22 mouse cellular contexts compared by ENCODE assay signal in the genomic region with DNA sequence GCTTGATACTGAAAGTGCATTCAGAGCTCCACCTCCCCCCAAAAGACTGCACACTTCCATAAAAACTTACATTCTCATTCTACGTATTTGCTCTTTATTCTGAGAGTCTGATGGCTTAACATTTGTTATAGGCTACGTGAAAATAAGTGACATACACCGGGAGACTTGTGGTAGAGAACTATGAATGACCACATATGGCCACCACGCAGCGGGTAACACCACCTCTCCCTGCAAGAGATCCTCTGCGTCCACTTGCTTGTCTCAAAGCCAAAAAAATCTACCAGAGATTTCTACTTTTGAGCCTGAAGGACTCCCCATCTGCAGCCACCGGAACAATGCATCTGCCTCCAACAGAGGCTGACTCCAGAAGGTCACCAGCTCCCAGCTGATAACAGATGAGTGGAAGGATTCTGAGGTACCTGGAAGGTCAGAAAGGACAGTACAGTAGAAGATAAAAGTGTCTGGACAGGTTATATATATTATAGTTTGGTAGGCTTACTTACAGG. TPM values are rescaled to one million over a fixed set of nuclear protein-coding genes. Genes with fewer than 3 reads are reported as not detected.
DNase-seq lines count a peak whose midpoint lies in the region; ATAC-seq and TF ChIP-seq lines count a peak whose summit lies in the region.
"Had no signal": no experiment of that assay in that cellular context is flagged by ENCODE, and none has a peak within 500 bp of the region (broad histone marks: within the 10 kb centered on the region; RNA-seq: fewer than 3 reads in every experiment).

No protein-coding gene starts in this region.

- no peaks in the 10 kb centered on the region for H3K4me1 ChIP-seq in intestine, postnatal 0 days (replicated peaks; ENCODE audit: control insufficient read depth, insufficient read depth, low read length)
- peaks cover 9% of the 10 kb centered on the region for H3K4me1 ChIP-seq in intestine, embryonic 15.5 days (replicated peaks)
- H3K4me1 ChIP-seq in lung, embryonic 15.5 days, result peaks cover 17% of the 10 kb centered on the region
- H3K4me1 ChIP-seq in lung, postnatal 0 days (ENCODE audit: insufficient read depth, low read depth, low read length), result no peaks in the 10 kb centered on the region
- peaks cover 24% of the 10 kb centered on the region for H3K4me1 ChIP-seq in small intestine, adult 2 months (ENCODE audit: control insufficient read depth, insufficient read depth, insufficient read length, low read length)

- TF ChIP-seq POLR2A in small intestine, adult 2 months (IDR thresholded peaks at IDR 0.05; ENCODE audit: low read depth, low read length), result no peak

- no peak overlapping the region for H3K4me3 ChIP-seq in intestine, postnatal 0 days (ENCODE audit: low read depth, low read length)
- H3K4me3 ChIP-seq in intestine, embryonic 15.5 days (replicated peaks), result no peak overlapping the region
- H3K4me3 ChIP-seq in lung, embryonic 15.5 days, result no peak overlapping the region
- H3K4me3 ChIP-seq in lung, postnatal 0 days (ENCODE audit: low read depth, low read length), result no peak overlapping the region
- H3K4me3 ChIP-seq in small intestine, adult 2 months (ENCODE audit: low read depth, low read length), result peak overlapping the region; percentile 39; the same call in 1 of the 2 replicates
- H3K4me3 ChIP-seq: embryonic facial prominence, embryonic 10.5 days; embryonic facial prominence, embryonic 12.5 days; forebrain, embryonic 13.5 days; forebrain, embryonic 15.5 days had no signal

- no peak for ATAC-seq in intestine, postnatal 0 days
- ATAC-seq in intestine, embryonic 15.5 days, result no peak
- ATAC-seq in lung, embryonic 15.5 days (ENCODE audit: borderline replicate concordance, extremely low read depth, low FRiP score, low TSS enrichment), result no peak
- ATAC-seq in lung, postnatal 0 days, result no peak
- ATAC-seq: forebrain, embryonic 13.5 days; forebrain, embryonic 15.5 days; Patski had no signal

- 0 out of 2 replicates have a peak overlapping the region, but pooled peaks have one; percentile 9 for H3K4me2 ChIP-seq in intestine, postnatal 0 days (replicated peaks; ENCODE audit: low read depth)
- no peak overlapping the region for H3K4me2 ChIP-seq in intestine, embryonic 15.5 days (replicated peaks)
- peak overlapping the region; percentile 35 for H3K4me2 ChIP-seq in lung, embryonic 15.5 days
- H3K4me2 ChIP-seq in lung, postnatal 0 days (replicated peaks; ENCODE audit: low read depth, low read length), result peak overlapping the region; percentile 27
- H3K4me2 ChIP-seq: embryonic facial prominence, embryonic 12.5 days; forebrain, embryonic 13.5 days; forebrain, embryonic 15.5 days had no signal

- H3K9ac ChIP-seq in intestine, postnatal 0 days (ENCODE audit: low read depth, low read length), result no peak overlapping the region
- no peak overlapping the region for H3K9ac ChIP-seq in intestine, embryonic 15.5 days
- H3K9ac ChIP-seq in lung, embryonic 15.5 days, result no peak overlapping the region
- H3K9ac ChIP-seq in lung, postnatal 0 days (replicated peaks; ENCODE audit: low read depth), result no peak overlapping the region
- H3K9ac ChIP-seq: embryonic facial prominence, embryonic 12.5 days; forebrain, embryonic 13.5 days; forebrain, embryonic 15.5 days had no signal

- no peak for TF ChIP-seq EP300 in lung, postnatal 0 days (IDR thresholded peaks at IDR 0.05)

- TF ChIP-seq CTCF in intestine, postnatal 0 days (IDR thresholded peaks at IDR 0.05; ENCODE audit: low read depth), result no peak
- TF ChIP-seq CTCF in lung, postnatal 0 days (IDR thresholded peaks at IDR 0.05), result no peak
- TF ChIP-seq CTCF in small intestine, adult 2 months (IDR thresholded peaks at IDR 0.05; ENCODE audit: extremely low read depth, insufficient read length, insufficient replicate concordance, low read depth, low read length), result no peak

- DNase-seq in lung, postnatal 10 days, result no peak
- no peak for DNase-seq in lung, postnatal 0 days (ENCODE audit: low spot score)
- DNase-seq in lung, postnatal 25 days (ENCODE audit: low spot score), result no peak
- DNase-seq in heart, postnatal 4 days, result no peak
- DNase-seq: adrenal gland, adult 8-10 months; adrenal gland, postnatal 14 days; adrenal gland, postnatal 36 days; cerebellum, adult 11-12 months; cerebellum, adult 2 months; cerebellum, adult 9-10 months; cerebellum, postnatal 10 days; cerebellum, postnatal 25 days had no signal

- no peaks in the 10 kb centered on the region for H3K9me3 ChIP-seq in intestine, postnatal 0 days (ENCODE audit: control insufficient read depth)
- H3K9me3 ChIP-seq in intestine, embryonic 15.5 days, result no peaks in the 10 kb centered on the region
- H3K9me3 ChIP-seq in lung, embryonic 15.5 days, result no peaks in the 10 kb centered on the region
- no peaks in the 10 kb centered on the region for H3K9me3 ChIP-seq in lung, postnatal 0 days (ENCODE audit: low read length)
- H3K9me3 ChIP-seq: embryonic facial prominence, embryonic 10.5 days; embryonic facial prominence, embryonic 12.5 days; forebrain, embryonic 13.5 days; forebrain, embryonic 15.5 days; G1E had no signal

- no peak overlapping the region for H3K27ac ChIP-seq in intestine, postnatal 0 days (ENCODE audit: low read depth, low read length)
- no peak overlapping the region for H3K27ac ChIP-seq in intestine, embryonic 15.5 days
- H3K27ac ChIP-seq in lung, embryonic 15.5 days, result peak overlapping the region; percentile 74
- H3K27ac ChIP-seq in lung, postnatal 0 days (ENCODE audit: low read length), result no peak overlapping the region
- peak overlapping the region; percentile 66 for H3K27ac ChIP-seq in small intestine, adult 2 months (ENCODE audit: insufficient read depth, low read depth, low read length)
- H3K27ac ChIP-seq: embryonic facial prominence, embryonic 10.5 days; embryonic facial prominence, embryonic 12.5 days; forebrain, embryonic 13.5 days; forebrain, embryonic 15.5 days had no signal

- 85% methylated on average over 7 of the region's 7 CpGs for WGBS in intestine, postnatal 0 days
- 82% methylated on average over 7 of the region's 7 CpGs for WGBS in intestine, embryonic 15.5 days
- 63% methylated on average over 7 of the region's 7 CpGs for WGBS in lung, embryonic 15.5 days
- WGBS in lung, postnatal 0 days, result 52% methylated on average over 7 of the region's 7 CpGs
- WGBS in small intestine, adult 2 months, result 71% methylated on average over 7 of the region's 7 CpGs

- H3K36me3 ChIP-seq in intestine, postnatal 0 days (ENCODE audit: control insufficient read depth, insufficient read depth), result no peaks in the 10 kb centered on the region
- H3K36me3 ChIP-seq in intestine, embryonic 15.5 days, result no peaks in the 10 kb centered on the region
- no peaks in the 10 kb centered on the region for H3K36me3 ChIP-seq in lung, embryonic 15.5 days
- no peaks in the 10 kb centered on the region for H3K36me3 ChIP-seq in lung, postnatal 0 days (ENCODE audit: insufficient read depth, low read length)
- no peaks in the 10 kb centered on the region for H3K36me3 ChIP-seq in small intestine, adult 2 months (ENCODE audit: control insufficient read depth, insufficient read depth, low read length)
- H3K36me3 ChIP-seq: embryonic facial prominence, embryonic 10.5 days; embryonic facial prominence, embryonic 12.5 days; forebrain, embryonic 15.5 days; G1E had no signal

- no peaks in the 10 kb centered on the region for H3K27me3 ChIP-seq in intestine, postnatal 0 days (replicated peaks; ENCODE audit: control insufficient read depth, insufficient read depth, low read length)
- H3K27me3 ChIP-seq in intestine, embryonic 15.5 days (replicated peaks), result no peaks in the 10 kb centered on the region
- H3K27me3 ChIP-seq in lung, embryonic 15.5 days, result peaks cover 4% of the 10 kb centered on the region; the same call in 1 of the 2 replicates
- H3K27me3 ChIP-seq in lung, postnatal 0 days (replicated peaks; ENCODE audit: insufficient read depth, low read length), result no peaks in the 10 kb centered on the region
- no peaks in the 10 kb centered on the region for H3K27me3 ChIP-seq in small intestine, adult 2 months (ENCODE audit: control insufficient read depth, insufficient read depth, low read length)
- H3K27me3 ChIP-seq: embryonic facial prominence, embryonic 12.5 days; forebrain, embryonic 13.5 days; forebrain, embryonic 15.5 days had no signal

RNA-seq across cellular contexts. Expression of a gene that starts 24.6 kb away (rescaled TPM):
- polyA plus RNA-seq in intestine, postnatal 0 days (2015; fragmentation: Nextera tagmentation; extraction: Ambion mirVana), result 52.4 and 57.4 TPM in 2 replicates
- 27.7 and 27.8 TPM in 2 replicates for polyA plus RNA-seq in intestine, embryonic 15.5 days (2015; fragmentation: Nextera tagmentation; extraction: Ambion mirVana)
- polyA plus RNA-seq in lung, embryonic 15.5 days (2015; fragmentation: Nextera tagmentation; extraction: Ambion mirVana), result 26.1 and 27.6 TPM in 2 replicates
- polyA plus RNA-seq in lung, postnatal 0 days (2015; fragmentation: Nextera tagmentation; extraction: Ambion mirVana), result 12.3 and 14.5 TPM in 2 replicates
- 72.7 and 140 TPM in 2 replicates for polyA plus RNA-seq in small intestine, adult 2 months (2012; rRNA removed)
- 100 to 1,000 TPM; 202 to 205 TPM for total RNA-seq in heart, postnatal 4 days (2021)

RNA-seq across cellular contexts. Expression of a gene that starts 35.2 kb away (rescaled TPM):
- 70.7 and 73.2 TPM in 2 replicates for polyA plus RNA-seq in intestine, postnatal 0 days (2015; fragmentation: Nextera tagmentation; extraction: Ambion mirVana)
- polyA plus RNA-seq in intestine, embryonic 15.5 days (2015; fragmentation: Nextera tagmentation; extraction: Ambion mirVana), result 237 and 244 TPM in 2 replicates
- 308 and 313 TPM in 2 replicates for polyA plus RNA-seq in lung, embryonic 15.5 days (2015; fragmentation: Nextera tagmentation; extraction: Ambion mirVana)
- 88.1 and 111 TPM in 2 replicates for polyA plus RNA-seq in lung, postnatal 0 days (2015; fragmentation: Nextera tagmentation; extraction: Ambion mirVana)
- polyA plus RNA-seq in small intestine, adult 2 months (2012; rRNA removed), result 37.3 and 52.4 TPM in 2 replicates
- total RNA-seq in heart, postnatal 4 days (2021), result 100 to 1,000 TPM; 207 to 224 TPM

RNA-seq across cellular contexts. Expression of a gene that starts 56.1 kb away (rescaled TPM):
- polyA plus RNA-seq in intestine, postnatal 0 days (2015; fragmentation: Nextera tagmentation; extraction: Ambion mirVana), result 16.8 and 18.7 TPM in 2 replicates
- polyA plus RNA-seq in intestine, embryonic 15.5 days (2015; fragmentation: Nextera tagmentation; extraction: Ambion mirVana), result 30.4 and 32.4 TPM in 2 replicates
- polyA plus RNA-seq in lung, embryonic 15.5 days (2015; fragmentation: Nextera tagmentation; extraction: Ambion mirVana), result 37.7 and 39.7 TPM in 2 replicates
- polyA plus RNA-seq in lung, postnatal 0 days (2015; fragmentation: Nextera tagmentation; extraction: Ambion mirVana), result 26.8 TPM in 2 replicates
- 6.1 and 10.6 TPM in 2 replicates for polyA plus RNA-seq in small intestine, adult 2 months (2012; rRNA removed)
- 10 to 100 TPM; 36.7 to 41.3 TPM for total RNA-seq in heart, postnatal 4 days (2021)

Comparison
In these comparisons a context has a peak if more than half of its experiments do, and no peak if none do; other contexts are left out.
1. H3K27ac ChIP-seq: peak in lung, embryonic 15.5 days (single experiment) and small intestine, adult 2 months (single experiment); none in intestine, postnatal 0 days (single experiment), intestine, embryonic 15.5 days (single experiment) and lung, postnatal 0 days (single experiment).